Mouse (Mus musculus): ENCODE data around the gene Hypk. TPM values are rescaled to one million over a fixed set of nuclear protein-coding genes. Genes with fewer than 3 reads are reported as not detected.
A peak's percentile ranks its signal among the peaks of the same experiment; 100 is the strongest.

Gene Hypk
- polyA plus RNA-seq, 1 experiment from 2014 or later = 88.3 TPM

GRCm38 (mm10) chr2:121444178-121444577 is 8.9 kb upstream of the Hypk start, which contains the start of gene Ell3:
Ell3 (minus strand) TSS chr2:121444278.
- Histone ChIP-seq H3K9ac (ENCODE audit: low read depth, low read length) (peak within 1 kb of the TSS; percentile 72), H3K9me3 (ENCODE audit: control insufficient read depth, low read length) (no peaks in the 10 kb centered on the region), H3K4me3 (ENCODE audit: low read length) (peak within 1 kb of the TSS; percentile 62), H3K36me3 (ENCODE audit: control insufficient read depth, insufficient read depth, low read length) (no peaks in the 10 kb centered on the region), H3K4me2 (ENCODE audit: low read depth, low read length) (peak within 1 kb of the TSS; percentile 92), H3K4me1 (ENCODE audit: control insufficient read depth, insufficient read depth, low read length) (peaks cover 12% of the 10 kb centered on the region), H3K27ac (ENCODE audit: low read length) (no peak within 1 kb of the TSS), H3K27me3 (replicated peaks; ENCODE audit: control insufficient read depth, insufficient read depth, low read length) (no peaks in the 10 kb centered on the region)
- WGBS = 89% methylated on average over 1 of the region's 1 CpGs
- ATAC-seq = no peak

- ATAC-seq = no peak
- H3K4me2 ChIP-seq (ENCODE audit: low read depth, low read length) = no peak overlapping the region
- H3K27me3 ChIP-seq (replicated peaks; ENCODE audit: control insufficient read depth, insufficient read depth, low read length) = no peaks in the 10 kb centered on the region
- no peaks in the 10 kb centered on the region for H3K36me3 ChIP-seq (ENCODE audit: control insufficient read depth, insufficient read depth, low read length)
- no peak overlapping the region for H3K9ac ChIP-seq (ENCODE audit: low read depth, low read length)
- WGBS = 76% methylated on average over 3 of the region's 3 CpGs
- no peak overlapping the region for H3K4me3 ChIP-seq (ENCODE audit: low read length)
- H3K9me3 ChIP-seq (ENCODE audit: control insufficient read depth, low read length) = no peaks in the 10 kb centered on the region
- H3K27ac ChIP-seq (ENCODE audit: low read length) = no peak overlapping the region
- H3K4me1 ChIP-seq (ENCODE audit: control insufficient read depth, insufficient read depth, low read length) = peaks cover 12% of the 10 kb centered on the region
Observed at GRCm38 (mm10) chr2:121445117-121445516, 8.0 kb upstream of the Hypk start.

- Histone ChIP-seq H3K4me3 (ENCODE audit: low read length) (no peak overlapping the region), H3K27me3 (replicated peaks; ENCODE audit: control insufficient read depth, insufficient read depth, low read length) (no peaks in the 10 kb centered on the region), H3K4me1 (ENCODE audit: control insufficient read depth, insufficient read depth, low read length) (peaks cover 24% of the 10 kb centered on the region), H3K9me3 (ENCODE audit: control insufficient read depth, low read length) (no peaks in the 10 kb centered on the region), H3K4me2 (ENCODE audit: low read depth, low read length) (no peak overlapping the region), H3K9ac (ENCODE audit: low read depth, low read length) (no peak overlapping the region), H3K36me3 (ENCODE audit: control insufficient read depth, insufficient read depth, low read length) (no peaks in the 10 kb centered on the region), H3K27ac (ENCODE audit: low read length) (no peak overlapping the region)
- WGBS = 77% methylated on average over 4 of the region's 4 CpGs
- no peak for ATAC-seq
Observed at GRCm38 (mm10) chr2:121446506-121446905, 6.6 kb upstream of the Hypk start.

- Histone ChIP-seq H3K9me3 (ENCODE audit: control insufficient read depth, low read length) (no peaks in the 10 kb centered on the region), H3K27me3 (replicated peaks; ENCODE audit: control insufficient read depth, insufficient read depth, low read length) (no peaks in the 10 kb centered on the region), H3K9ac (ENCODE audit: low read depth, low read length) (no peak overlapping the region), H3K4me2 (ENCODE audit: low read depth, low read length) (no peak overlapping the region), H3K4me1 (ENCODE audit: control insufficient read depth, insufficient read depth, low read length) (peaks cover 23% of the 10 kb centered on the region), H3K36me3 (ENCODE audit: control insufficient read depth, insufficient read depth, low read length) (no peaks in the 10 kb centered on the region), H3K27ac (ENCODE audit: low read length) (no peak overlapping the region), H3K4me3 (ENCODE audit: low read length) (no peak overlapping the region)
- ATAC-seq = no peak
- WGBS = 87% methylated on average over 3 of the region's 3 CpGs
Observed at GRCm38 (mm10) chr2:121447006-121447405, 6.1 kb upstream of the Hypk start.

- peaks cover 17% of the 10 kb centered on the region for H3K4me1 ChIP-seq (ENCODE audit: control insufficient read depth, insufficient read depth, low read length)
- WGBS = 14% methylated on average over 9 of the region's 9 CpGs
- no peaks in the 10 kb centered on the region for H3K36me3 ChIP-seq (ENCODE audit: control insufficient read depth, insufficient read depth, low read length)
- peak overlapping the region; percentile 93 for H3K27ac ChIP-seq (ENCODE audit: low read length)
- H3K27me3 ChIP-seq (replicated peaks; ENCODE audit: control insufficient read depth, insufficient read depth, low read length) = no peaks in the 10 kb centered on the region
- no peaks in the 10 kb centered on the region for H3K9me3 ChIP-seq (ENCODE audit: control insufficient read depth, low read length)
- peak overlapping the region; percentile 99 for H3K4me3 ChIP-seq (ENCODE audit: low read length)
- ATAC-seq = no peak
- H3K9ac ChIP-seq (ENCODE audit: low read depth, low read length) = peak overlapping the region; percentile 75; the same call in 1 of the 2 replicates
- H3K4me2 ChIP-seq (ENCODE audit: low read depth, low read length) = peak overlapping the region; percentile 82
Observed at GRCm38 (mm10) chr2:121448136-121448535, 5.0 kb upstream of the Hypk start.

GRCm38 (mm10) chr2:121448739-121449535 is 4.2 kb upstream of the Hypk start, which contains the start of gene Serf2:
Serf2 (plus strand) TSS chr2:121449195.
- H3K27ac ChIP-seq (ENCODE audit: low read length) = peak within 1 kb of the TSS; percentile 97
- peak within 1 kb of the TSS; percentile 100 for H3K9ac ChIP-seq (ENCODE audit: low read depth, low read length)
- peak; percentile 98 for ATAC-seq
- H3K27me3 ChIP-seq (replicated peaks; ENCODE audit: control insufficient read depth, insufficient read depth, low read length) = no peaks in the 10 kb centered on the region
- H3K4me3 ChIP-seq (ENCODE audit: low read length) = peak within 1 kb of the TSS; percentile 99
- H3K36me3 ChIP-seq (ENCODE audit: control insufficient read depth, insufficient read depth, low read length) = no peaks in the 10 kb centered on the region; the same call in 1 of the 2 replicates
- H3K4me1 ChIP-seq (ENCODE audit: control insufficient read depth, insufficient read depth, low read length) = peaks cover 17% of the 10 kb centered on the region
- peak within 1 kb of the TSS; percentile 84 for H3K4me2 ChIP-seq (ENCODE audit: low read depth, low read length)
- H3K9me3 ChIP-seq (ENCODE audit: control insufficient read depth, low read length) = no peaks in the 10 kb centered on the region
- under 1% methylated on average over 74 of the region's 74 CpGs for WGBS

- H3K36me3 ChIP-seq (ENCODE audit: control insufficient read depth, insufficient read depth, low read length) = no peaks in the 10 kb centered on the region; the same call in 1 of the 2 replicates
- peak overlapping the region; percentile 97 for H3K27ac ChIP-seq (ENCODE audit: low read length)
- H3K4me2 ChIP-seq (ENCODE audit: low read depth, low read length) = peak overlapping the region; percentile 84
- WGBS = 0% methylated on average over 50 of the region's 54 CpGs
- no peaks in the 10 kb centered on the region for H3K9me3 ChIP-seq (ENCODE audit: control insufficient read depth, low read length)
- peak; percentile 41 for ATAC-seq
- peak overlapping the region; percentile 100 for H3K9ac ChIP-seq (ENCODE audit: low read depth, low read length)
- H3K4me1 ChIP-seq (ENCODE audit: control insufficient read depth, insufficient read depth, low read length) = peaks cover 17% of the 10 kb centered on the region
- no peaks in the 10 kb centered on the region for H3K27me3 ChIP-seq (replicated peaks; ENCODE audit: control insufficient read depth, insufficient read depth, low read length)
- H3K4me3 ChIP-seq (ENCODE audit: low read length) = peak overlapping the region; percentile 99
Observed at GRCm38 (mm10) chr2:121449545-121450011, 3.5 kb upstream of the Hypk start.

- Histone ChIP-seq H3K4me3 (ENCODE audit: low read length) (peak overlapping the region; percentile 99), H3K4me2 (ENCODE audit: low read depth, low read length) (peak overlapping the region; percentile 84), H3K9ac (ENCODE audit: low read depth, low read length) (peak overlapping the region; percentile 100), H3K36me3 (ENCODE audit: control insufficient read depth, insufficient read depth, low read length) (no peaks in the 10 kb centered on the region; the same call in 1 of the 2 replicates), H3K4me1 (ENCODE audit: control insufficient read depth, insufficient read depth, low read length) (peaks cover 17% of the 10 kb centered on the region), H3K27ac (ENCODE audit: low read length) (peak overlapping the region; percentile 97), H3K27me3 (replicated peaks; ENCODE audit: control insufficient read depth, insufficient read depth, low read length) (no peaks in the 10 kb centered on the region), H3K9me3 (ENCODE audit: control insufficient read depth, low read length) (no peaks in the 10 kb centered on the region)
- 0 out of 2 replicates have a peak, but pooled peaks have one; percentile 2 for ATAC-seq
- WGBS = under 1% methylated on average over 7 of the region's 7 CpGs
Observed at GRCm38 (mm10) chr2:121450093-121450492, 3.0 kb upstream of the Hypk start.

- Histone ChIP-seq H3K27me3 (replicated peaks; ENCODE audit: control insufficient read depth, insufficient read depth, low read length) (no peaks in the 10 kb centered on the region), H3K9ac (ENCODE audit: low read depth, low read length) (no peak overlapping the region), H3K4me2 (ENCODE audit: low read depth, low read length) (no peak overlapping the region), H3K36me3 (ENCODE audit: control insufficient read depth, insufficient read depth, low read length) (no peaks in the 10 kb centered on the region; the same call in 1 of the 2 replicates), H3K4me1 (ENCODE audit: control insufficient read depth, insufficient read depth, low read length) (peaks cover 21% of the 10 kb centered on the region), H3K4me3 (ENCODE audit: low read length) (no peak overlapping the region), H3K27ac (ENCODE audit: low read length) (no peak overlapping the region), H3K9me3 (ENCODE audit: control insufficient read depth, low read length) (no peaks in the 10 kb centered on the region)
- WGBS = 78% methylated on average over 4 of the region's 4 CpGs
- ATAC-seq = no peak
Observed at GRCm38 (mm10) chr2:121452361-121452760, 729 bp upstream of the Hypk start.

Measured in intestine, embryonic 16.5 days (tissue).